Mouse (Mus musculus) skeletal muscle tissue, adult 2 months (tissue): ENCODE measurements at regions not wholly inside any gene's neighbourhood (a gene's known extent, or its start where the extent isn't known, plus 50 kb on each side); places are given as distances from the start of the nearest gene placed in this dataset.
A peak's percentile ranks its signal among the peaks of the same experiment; 100 is the strongest.

Experiments used
- DNase-seq: peaks from one replicate; pipeline ENCODE4 v3.0.0-alpha.2; 2012; ENCODE audit warnings: low read depth, low spot score

GRCm38 (mm10) chr7:136232177-136232576 lies 516.0 kb upstream of the Mki67 start:
- no peak for DNase-seq

- no peak for DNase-seq
These were observed 519.4 kb upstream of the Mki67 start for GRCm38 (mm10) chr7:136235563-136235962.

- no peak for DNase-seq
These were observed 520.2 kb upstream of the Mki67 start for GRCm38 (mm10) chr7:136236391-136236790.

GRCm38 (mm10) chr7:136265691-136266090 lies 549.5 kb upstream of the Mki67 start:
- no peak for DNase-seq

DNA sequence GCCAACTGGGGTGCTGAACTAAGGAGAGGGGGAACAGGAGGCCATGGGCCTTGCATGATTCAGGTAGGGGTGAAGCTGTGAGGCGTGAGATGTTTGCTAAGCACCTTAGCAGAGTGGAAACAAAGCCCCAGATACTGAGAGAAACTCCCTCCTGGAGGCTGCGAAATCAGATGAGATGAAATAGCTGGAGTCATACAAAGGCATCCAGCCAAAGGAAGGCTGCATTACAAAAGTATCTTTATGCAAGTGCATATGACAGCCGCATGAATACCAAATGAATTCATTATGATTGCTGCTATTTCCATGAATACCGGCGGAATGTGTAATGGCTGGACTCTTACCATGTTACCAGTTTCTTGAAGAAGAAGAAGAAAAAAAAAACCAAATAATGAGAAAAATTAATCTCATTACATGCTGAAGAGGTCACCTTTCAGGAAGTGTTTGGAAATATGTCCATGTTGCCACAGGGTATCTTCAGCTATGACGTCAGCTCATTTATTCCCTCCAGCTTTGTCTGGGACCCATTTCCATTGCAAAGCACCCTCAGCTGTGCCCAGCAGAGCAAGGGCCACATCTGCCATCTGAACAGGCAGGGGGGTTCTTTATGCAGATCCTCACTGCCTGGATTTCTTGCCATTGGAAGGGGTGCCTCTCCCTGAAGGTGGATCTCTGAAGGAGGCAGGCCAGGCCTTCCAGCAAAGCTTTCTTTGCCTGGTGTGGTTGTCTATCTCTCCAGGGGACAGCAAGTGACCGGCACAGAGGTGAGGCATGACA lies 551.7 kb upstream of the Mki67 start:
- DNase-seq = no peak

DNA sequence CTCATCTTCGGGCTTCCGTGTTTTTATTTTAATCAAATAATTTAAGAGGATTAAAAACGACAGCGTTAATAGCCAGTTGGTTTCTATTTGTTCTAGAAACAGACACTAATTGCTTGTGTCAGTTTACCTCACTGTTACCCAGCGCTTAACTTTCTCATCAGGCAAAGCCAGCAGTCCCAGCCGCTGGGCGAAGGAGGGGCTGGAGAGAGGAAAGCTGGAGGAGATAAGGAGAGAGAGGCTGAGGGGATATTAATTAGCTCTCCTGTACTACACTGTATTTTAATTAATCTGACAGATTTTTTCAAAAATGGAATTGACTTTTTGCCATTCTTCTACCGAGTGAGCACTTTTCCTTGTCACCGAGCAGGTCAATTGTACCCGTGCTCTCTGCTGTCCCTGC lies 559.5 kb upstream of the Mki67 start:
- no peak for DNase-seq

GRCm38 (mm10) chr7:136283770-136284169 lies 567.6 kb upstream of the Mki67 start:
- no peak for DNase-seq

GRCm38 (mm10) chr7:136285606-136286005 lies 569.4 kb upstream of the Mki67 start:
- no peak for DNase-seq

- no peak for DNase-seq
These were observed 577.5 kb upstream of the Mki67 start for GRCm38 (mm10) chr7:136293536-136294145.

DNA sequence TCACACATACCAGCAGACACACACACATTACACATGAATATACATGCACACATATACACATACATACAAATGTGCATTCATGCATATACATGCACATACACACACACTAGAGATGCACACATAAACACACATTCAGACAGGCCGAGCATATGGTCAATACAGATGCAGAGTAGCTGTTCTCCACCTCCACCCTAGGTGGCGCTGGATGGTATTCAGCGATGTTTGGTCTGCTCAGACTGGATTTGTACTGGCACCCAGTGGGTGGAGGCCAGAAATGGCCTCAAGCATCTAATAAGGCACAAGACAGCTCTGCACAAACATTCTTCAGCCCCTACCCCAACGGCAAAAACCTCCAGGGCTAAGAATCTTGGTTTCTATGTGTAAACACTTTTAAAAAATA lies 578.3 kb upstream of the Mki67 start:
- no peak for DNase-seq

- no peak for DNase-seq
These were observed 581.8 kb upstream of the Mki67 start for GRCm38 (mm10) chr7:136297901-136298513.

GRCm38 (mm10) chr7:136306137-136306536 lies 588.3 kb upstream of the Mgmt start:
- DNase-seq = no peak

DNA sequence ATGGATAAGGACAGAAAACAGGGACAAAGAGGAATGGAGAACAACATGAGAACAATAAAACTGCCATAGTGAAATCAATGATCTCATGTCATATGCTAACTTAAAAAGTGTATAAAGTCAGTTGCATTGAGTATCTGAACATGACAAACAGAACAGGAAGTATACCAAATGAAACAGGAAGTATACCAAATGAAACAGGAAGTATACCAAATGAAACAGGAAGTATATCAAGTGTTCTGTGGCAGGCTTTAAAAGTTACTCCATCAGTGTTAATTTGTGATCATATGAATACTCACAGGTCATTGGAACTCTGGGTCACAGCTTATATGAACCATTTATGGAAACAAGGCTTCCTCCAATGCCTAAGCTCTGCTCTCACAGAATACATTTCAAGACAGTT lies 585.6 kb upstream of the Mgmt start:
- DNase-seq = no peak

GRCm38 (mm10) chr7:136327281-136327680 lies 567.1 kb upstream of the Mgmt start:
- DNase-seq = peak; percentile 40

DNA sequence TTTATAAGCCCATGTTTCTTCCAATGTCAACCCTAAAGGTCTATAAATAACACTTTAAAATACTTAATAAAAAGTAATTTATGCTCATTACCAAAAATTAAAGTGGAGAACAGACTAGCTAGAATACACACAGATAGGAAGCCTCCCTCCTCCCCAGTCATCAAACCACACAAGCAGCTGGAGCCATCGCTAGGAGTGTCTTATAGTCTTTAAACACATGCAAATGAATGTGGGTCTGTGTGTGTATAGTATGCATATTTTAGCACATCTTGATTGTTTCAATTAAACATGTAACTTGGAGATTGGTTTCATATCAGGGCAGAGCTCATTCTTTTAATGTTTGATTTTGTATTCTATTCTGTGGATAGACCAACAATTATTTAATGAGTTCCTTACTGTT lies 564.0 kb upstream of the Mgmt start:
- no peak for DNase-seq

- DNase-seq = no peak
These were observed 561.6 kb upstream of the Mgmt start for GRCm38 (mm10) chr7:136332805-136333204.

GRCm38 (mm10) chr7:136341599-136342210 lies 552.7 kb upstream of the Mgmt start:
- DNase-seq = no peak

DNA sequence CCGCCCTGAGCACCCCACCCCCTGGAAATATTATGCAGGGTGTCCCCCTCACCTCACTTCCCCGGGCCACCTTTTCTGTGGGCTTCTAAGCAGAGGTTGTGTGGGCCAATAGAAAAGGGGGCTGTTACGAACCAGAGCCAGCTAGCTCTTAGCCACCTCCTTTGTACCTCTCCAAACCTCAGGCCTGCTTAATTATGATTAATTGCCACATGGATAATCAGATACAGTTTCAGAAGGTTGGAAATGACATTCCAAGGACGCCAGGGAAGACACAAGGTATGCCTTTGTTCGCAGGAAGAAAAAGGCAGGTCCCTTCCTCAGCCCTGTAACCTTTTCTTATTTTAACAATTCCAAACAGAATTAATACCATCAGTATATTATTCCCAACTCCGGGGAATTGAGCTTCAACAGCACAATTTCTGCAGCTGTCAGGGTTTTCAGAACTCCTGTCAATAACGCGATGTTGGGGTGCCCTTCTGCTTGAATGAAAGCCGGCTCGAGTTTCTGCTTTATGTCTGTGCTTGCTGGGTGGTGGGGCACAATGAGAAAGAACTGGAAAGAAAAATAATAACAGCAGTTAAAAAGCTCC lies 552.1 kb upstream of the Mgmt start:
- DNase-seq = no peak

GRCm38 (mm10) chr7:136342822-136343221 lies 551.6 kb upstream of the Mgmt start:
- peak; percentile 10 for DNase-seq

GRCm38 (mm10) chr7:136343494-136343893 lies 550.9 kb upstream of the Mgmt start:
- DNase-seq = no peak

DNA sequence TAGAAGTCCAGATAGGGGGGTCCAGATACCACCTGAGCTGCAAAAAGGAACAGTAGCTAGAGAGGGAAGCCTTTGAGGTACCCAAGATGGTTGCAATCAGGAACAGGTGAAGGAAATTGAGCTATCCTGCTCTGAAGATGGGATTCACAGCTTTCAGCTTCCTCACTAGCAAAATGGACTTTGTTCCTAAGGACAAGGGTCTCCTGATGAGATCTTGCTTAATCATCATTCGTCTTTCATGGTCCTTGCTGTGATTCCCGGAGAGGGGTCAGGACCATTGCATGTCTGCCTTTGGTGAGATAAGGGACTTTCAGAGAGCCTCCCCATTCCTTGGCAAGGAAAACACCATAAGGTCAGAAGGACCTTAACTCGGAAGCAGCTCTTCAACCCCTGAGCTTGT lies 549.4 kb upstream of the Mgmt start:
- DNase-seq = no peak

GRCm38 (mm10) chr7:136346531-136346930 lies 547.9 kb upstream of the Mgmt start:
- no peak for DNase-seq
